Mouse (Mus musculus) lung, embryonic 16.5 days (tissue): Measurements from ENCODE around the gene Slc22a15. TPM values are rescaled to one million over a fixed set of nuclear protein-coding genes. Genes with fewer than 3 reads are reported as not detected.

Experiments used
- ATAC-seq: fragments of 200-750 bp; cut with Nextera tagmentation; 2 replicates; pipeline ENCODE4 v1.8.0; 2017; ENCODE audit warnings: low read depth, mild to moderate bottlenecking, moderate library complexity
- H3K27ac ChIP-seq: fragments of 300-500 bp; sonication (generic); 2 replicates; pipeline ENCODE4 v1.5.1; 2014; ENCODE audit warnings: mild to moderate bottlenecking, control low read depth, low read length
- H3K27me3 ChIP-seq: fragments of 300-500 bp; sonication (generic); 2 replicates; pipeline ENCODE4 v1.6.1; 2014; ENCODE audit warnings: low read depth, low read length, mixed read lengths; ENCODE audit not compliant: control insufficient read depth, insufficient read depth
- H3K36me3 ChIP-seq: fragments of 300-500 bp; sonication (generic); 2 replicates; pipeline ENCODE4 v1.6.1; 2014; ENCODE audit warnings: low read length; ENCODE audit not compliant: control insufficient read depth, insufficient read depth
- H3K4me1 ChIP-seq: fragments of 300-500 bp; sonication (generic); replicated peaks from 2 replicates; pipeline ENCODE4 v1.6.1; 2014; ENCODE audit warnings: low read length, mixed read lengths; ENCODE audit not compliant: control insufficient read depth, insufficient read depth
- H3K4me2 ChIP-seq: fragments of 300-500 bp; sonication (generic); 2 replicates; pipeline ENCODE4 v1.6.1; 2014; ENCODE audit warnings: low read depth, low read length, control low read depth
- H3K4me3 ChIP-seq: fragments of 300-500 bp; sonication (generic); 2 replicates; pipeline ENCODE4 v1.5.1; 2014; ENCODE audit warnings: mild to moderate bottlenecking, low read length, control low read depth
- H3K9ac ChIP-seq: fragments of 300-500 bp; sonication (generic); 2 replicates; pipeline ENCODE4 v1.6.1; 2014; ENCODE audit warnings: low read length, control low read depth
- H3K9me3 ChIP-seq: fragments of 300-500 bp; sonication (generic); 2 replicates; pipeline ENCODE4 v1.6.1; 2016; ENCODE audit warnings: low read length; ENCODE audit not compliant: control insufficient read depth
- WGBS: fragments of 180-500 bp; shearing (Covaris S2); extraction: QIAGEN DNeasy Blood & Tissue Kit; methylation state at CpG from one replicate; pipeline ENCODE4 v1.1.7; 2014; 5-methylcytosine and 5-hydroxymethylcytosine counted together
- polyA plus RNA-seq: library from polyadenylated mRNA; unstranded; fragments of >200 nt; fragmentation: Nextera tagmentation; extraction: Ambion mirVana; gene quantifications from 2 replicates; pipeline ENCODE4 v1.2.1, GENCODE M21; 2015

The Slc22a15 gene
- polyA plus RNA-seq, 1 experiment from 2014 or later: 3.7 TPM

DNA sequence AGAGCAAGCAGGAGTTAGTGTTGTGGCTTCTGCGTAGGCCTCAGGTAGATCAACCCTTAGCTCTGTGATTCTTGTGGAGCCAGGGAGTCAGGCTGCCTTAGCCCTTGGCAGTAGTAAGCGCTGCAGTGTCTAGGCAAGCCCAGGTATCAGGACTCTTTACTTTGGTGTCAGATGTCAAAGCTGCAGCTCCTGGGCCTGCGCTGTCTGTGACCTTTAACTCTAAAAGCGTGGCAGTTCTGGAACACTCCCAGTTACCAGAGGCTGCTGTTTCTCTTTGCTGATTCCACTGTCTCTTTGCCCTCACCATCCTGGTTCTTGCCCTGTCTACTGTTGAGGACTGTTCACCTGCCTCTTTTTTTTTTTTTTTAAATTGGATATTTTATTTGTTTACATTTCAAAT, 23.0 kb upstream of the Slc22a15 start:
- Histone ChIP-seq H3K9ac (no peak overlapping the region), H3K9me3 (no peaks in the 10 kb centered on the region), H3K27me3 (no peaks in the 10 kb centered on the region), H3K36me3 (no peaks in the 10 kb centered on the region), H3K4me2 (no peak overlapping the region), H3K4me3 (no peak overlapping the region), H3K27ac (no peak overlapping the region), H3K4me1 (no peaks in the 10 kb centered on the region)
- ATAC-seq: no peak
- WGBS: 55% methylated on average over 4 of the region's 4 CpGs

DNA sequence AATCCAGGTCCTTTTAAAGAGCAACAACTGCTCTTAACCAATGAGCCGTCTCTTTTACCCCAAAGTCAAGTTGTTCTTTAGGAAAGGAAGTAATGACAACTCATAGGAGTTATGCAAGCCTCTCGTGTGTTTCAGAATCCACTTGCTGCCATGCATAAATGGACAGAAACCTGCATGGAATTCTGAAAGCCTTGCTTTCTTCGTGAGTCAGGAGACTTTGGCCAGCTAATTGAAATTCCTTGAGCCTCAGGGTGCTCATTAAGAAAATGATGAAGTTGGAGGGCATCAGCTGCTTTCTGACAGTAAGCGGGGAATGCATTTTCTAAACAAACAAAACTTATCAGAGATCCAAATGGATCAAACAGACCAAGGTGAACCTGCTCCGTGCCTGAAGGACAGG, 21.0 kb upstream of the Slc22a15 start:
- WGBS: 62% methylated on average over 5 of the region's 5 CpGs
- Histone ChIP-seq H3K4me1 (no peaks in the 10 kb centered on the region), H3K4me3 (no peak overlapping the region), H3K27me3 (no peaks in the 10 kb centered on the region), H3K4me2 (no peak overlapping the region), H3K27ac (no peak overlapping the region), H3K9me3 (no peaks in the 10 kb centered on the region), H3K36me3 (no peaks in the 10 kb centered on the region), H3K9ac (no peak overlapping the region)
- ATAC-seq: no peak

DNA sequence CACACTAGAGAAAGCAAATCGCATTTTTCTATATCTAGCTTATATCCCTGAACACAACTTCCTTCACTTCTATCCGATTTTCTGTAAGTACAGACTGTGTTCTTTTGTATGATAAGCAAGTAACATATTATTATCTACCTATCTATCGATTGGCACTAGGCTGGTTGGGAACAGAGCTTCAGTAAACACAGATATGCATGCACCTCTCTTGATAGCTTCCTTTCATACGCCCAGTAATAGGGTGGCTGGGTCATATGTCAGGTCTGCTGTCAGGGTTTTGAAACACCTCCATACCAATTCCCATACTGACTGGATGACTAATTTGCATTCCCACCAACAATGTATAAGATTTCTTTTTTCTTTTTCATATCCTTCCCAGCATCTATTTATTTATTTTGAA, 16.2 kb upstream of the Slc22a15 start:
- no peak for ATAC-seq
- Histone ChIP-seq H3K4me2 (no peak overlapping the region), H3K27me3 (no peaks in the 10 kb centered on the region), H3K4me1 (no peaks in the 10 kb centered on the region; the same call in 1 of the 2 replicates), H3K36me3 (no peaks in the 10 kb centered on the region), H3K4me3 (no peak overlapping the region), H3K27ac (no peak overlapping the region; the same call in 1 of the 2 replicates), H3K9ac (no peak overlapping the region), H3K9me3 (no peaks in the 10 kb centered on the region)
- 51% methylated on average over 4 of the region's 4 CpGs for WGBS

DNA sequence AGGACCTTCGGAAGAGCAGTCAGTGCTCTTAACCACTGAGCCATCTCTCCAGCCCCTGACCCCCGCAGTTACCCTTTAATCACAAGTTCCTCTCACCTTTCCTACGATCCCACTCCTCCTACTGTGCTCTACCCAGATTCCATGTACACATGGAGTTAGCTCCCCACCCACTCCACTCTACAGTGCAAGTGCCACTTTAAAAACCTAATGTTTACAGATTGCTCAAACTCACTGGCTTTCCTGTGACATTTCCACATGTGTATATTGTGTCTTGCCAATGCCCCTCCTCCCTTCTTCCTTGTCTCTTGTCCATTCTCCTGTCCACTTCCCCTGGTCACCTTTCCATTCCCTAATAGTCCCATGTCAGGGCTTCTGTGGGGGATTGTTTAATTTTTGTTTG, 15.6 kb upstream of the Slc22a15 start:
- no peaks in the 10 kb centered on the region for H3K27me3 ChIP-seq
- no peak overlapping the region; the same call in 1 of the 2 replicates for H3K27ac ChIP-seq
- no peak overlapping the region for H3K4me3 ChIP-seq
- no peaks in the 10 kb centered on the region for H3K9me3 ChIP-seq
- no peak overlapping the region for H3K4me2 ChIP-seq
- ATAC-seq: peak; percentile 76
- H3K4me1 ChIP-seq: no peaks in the 10 kb centered on the region; the same call in 1 of the 2 replicates
- H3K9ac ChIP-seq: no peak overlapping the region
- H3K36me3 ChIP-seq: no peaks in the 10 kb centered on the region
- 46% methylated on average over 3 of the region's 3 CpGs for WGBS

DNA sequence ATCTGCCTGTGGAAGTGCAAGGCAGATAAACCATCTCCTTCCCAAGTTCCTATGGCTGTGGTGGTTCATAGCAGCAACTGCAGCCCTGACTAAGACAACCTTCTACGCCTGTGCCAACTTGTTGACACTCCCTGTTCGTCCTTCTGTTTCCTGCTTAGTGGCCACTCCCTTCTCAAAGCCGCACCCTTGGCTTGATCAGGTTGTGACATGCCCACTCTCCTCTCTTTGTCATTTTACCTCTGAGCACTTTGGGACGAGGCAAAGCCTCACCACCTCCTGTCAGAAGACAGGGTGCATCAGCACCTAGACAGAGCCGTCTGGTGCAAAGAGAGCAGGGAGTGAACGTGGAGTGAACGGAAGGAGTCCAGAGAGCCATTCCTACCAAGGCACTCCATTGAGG, 14.9 kb upstream of the Slc22a15 start:
- no peak overlapping the region for H3K4me3 ChIP-seq
- H3K36me3 ChIP-seq: no peaks in the 10 kb centered on the region
- no peak overlapping the region for H3K27ac ChIP-seq
- no peak overlapping the region for H3K9ac ChIP-seq
- no peak overlapping the region for H3K4me2 ChIP-seq
- ATAC-seq: no peak
- H3K9me3 ChIP-seq: no peaks in the 10 kb centered on the region
- 49% methylated on average over 7 of the region's 7 CpGs for WGBS
- H3K27me3 ChIP-seq: no peaks in the 10 kb centered on the region
- H3K4me1 ChIP-seq: no peaks in the 10 kb centered on the region; the same call in 1 of the 2 replicates

DNA sequence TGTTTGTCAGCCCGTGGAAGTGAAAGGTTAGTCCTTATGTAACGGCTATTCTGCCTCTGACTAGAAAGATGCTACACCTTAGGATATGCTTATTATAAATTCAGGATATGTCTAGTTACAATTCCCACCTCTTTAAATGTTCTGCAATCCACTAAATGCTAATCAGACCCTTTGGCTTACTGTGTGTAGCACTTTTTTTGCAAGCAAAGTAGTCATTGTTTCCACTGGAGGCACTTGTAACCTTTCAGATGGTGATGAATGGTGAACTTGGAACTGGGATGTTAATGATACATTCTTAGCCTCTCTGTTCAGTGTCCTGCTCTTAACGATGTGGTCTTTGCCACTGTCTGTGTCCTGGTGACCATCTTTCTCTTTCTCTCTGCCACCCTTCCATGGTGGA, 12.1 kb upstream of the Slc22a15 start:
- Histone ChIP-seq H3K4me2 (no peak overlapping the region), H3K4me1 (no peaks in the 10 kb centered on the region; the same call in 1 of the 2 replicates), H3K27ac (no peak overlapping the region), H3K9ac (no peak overlapping the region), H3K4me3 (no peak overlapping the region), H3K9me3 (no peaks in the 10 kb centered on the region), H3K36me3 (no peaks in the 10 kb centered on the region), H3K27me3 (no peaks in the 10 kb centered on the region)
- 72% methylated on average over 3 of the region's 3 CpGs for WGBS
- ATAC-seq: no peak

DNA sequence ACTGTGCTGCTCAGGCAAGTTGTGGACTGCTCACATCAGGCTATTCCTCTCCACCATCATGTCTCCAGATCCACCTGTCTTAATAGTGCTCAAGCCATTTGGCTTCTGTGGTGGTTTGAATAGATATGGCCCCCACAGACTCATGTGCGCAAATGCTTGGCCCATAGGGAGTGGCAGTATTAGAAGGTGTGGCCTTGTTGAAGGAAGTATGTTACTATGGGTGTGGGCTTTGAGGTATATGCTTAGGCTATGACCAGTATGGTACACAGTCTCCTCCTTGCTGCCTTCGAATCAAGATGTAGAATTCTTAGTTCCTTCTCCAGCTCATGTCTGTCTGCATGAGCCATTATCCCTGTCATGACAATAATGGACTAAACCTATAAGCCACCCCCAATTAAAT, 9.6 kb upstream of the Slc22a15 start:
- Histone ChIP-seq H3K4me2 (no peak overlapping the region), H3K9ac (no peak overlapping the region), H3K36me3 (no peaks in the 10 kb centered on the region), H3K9me3 (no peaks in the 10 kb centered on the region), H3K27me3 (no peaks in the 10 kb centered on the region), H3K4me1 (no peaks in the 10 kb centered on the region), H3K4me3 (no peak overlapping the region), H3K27ac (no peak overlapping the region)
- 89% methylated on average over 2 of the region's 2 CpGs for WGBS
- no peak for ATAC-seq

DNA sequence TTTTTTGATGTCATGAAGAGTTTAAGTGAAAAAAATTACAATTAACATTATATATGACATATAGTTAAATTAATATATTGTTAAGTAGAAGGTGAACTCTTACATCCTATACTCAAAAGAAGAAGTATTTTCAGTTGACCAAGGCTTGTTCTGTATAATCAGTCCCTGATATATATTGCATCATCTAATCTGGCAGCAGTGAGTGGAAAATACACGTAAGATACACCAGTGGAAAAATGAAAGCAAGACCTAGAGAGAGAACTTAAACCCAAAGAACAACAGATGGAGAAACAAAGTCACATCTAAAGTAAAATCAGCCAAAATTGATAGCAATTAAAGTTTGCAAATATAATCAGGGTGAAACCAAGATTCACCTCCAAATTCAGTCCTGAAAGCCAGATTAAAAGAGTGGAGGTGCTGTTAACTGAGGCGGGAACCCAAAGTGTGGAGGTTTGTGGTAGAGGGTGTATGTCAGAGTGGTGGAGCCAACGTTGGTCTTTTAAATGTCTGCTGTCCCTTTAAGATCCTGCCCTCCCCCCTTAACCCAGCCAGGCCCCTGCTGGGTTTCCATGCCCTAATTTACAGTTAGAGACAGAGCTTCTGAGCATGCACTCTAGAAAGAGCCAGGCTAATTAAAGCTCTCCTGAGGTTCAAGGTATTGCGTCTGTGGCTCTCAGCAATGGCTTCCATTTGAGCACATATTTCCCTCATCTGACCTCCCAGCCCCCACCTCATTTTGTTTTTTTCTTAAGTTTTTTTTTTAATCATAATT, 5.0 kb upstream of the Slc22a15 start:
- Histone ChIP-seq H3K4me3 (no peak overlapping the region), H3K27ac (no peak overlapping the region), H3K9me3 (no peaks in the 10 kb centered on the region), H3K36me3 (no peaks in the 10 kb centered on the region), H3K27me3 (no peaks in the 10 kb centered on the region), H3K4me2 (no peak overlapping the region), H3K4me1 (peaks cover 14% of the 10 kb centered on the region), H3K9ac (no peak overlapping the region)
- WGBS: 57% methylated on average over 4 of the region's 4 CpGs
- no peak for ATAC-seq

DNA sequence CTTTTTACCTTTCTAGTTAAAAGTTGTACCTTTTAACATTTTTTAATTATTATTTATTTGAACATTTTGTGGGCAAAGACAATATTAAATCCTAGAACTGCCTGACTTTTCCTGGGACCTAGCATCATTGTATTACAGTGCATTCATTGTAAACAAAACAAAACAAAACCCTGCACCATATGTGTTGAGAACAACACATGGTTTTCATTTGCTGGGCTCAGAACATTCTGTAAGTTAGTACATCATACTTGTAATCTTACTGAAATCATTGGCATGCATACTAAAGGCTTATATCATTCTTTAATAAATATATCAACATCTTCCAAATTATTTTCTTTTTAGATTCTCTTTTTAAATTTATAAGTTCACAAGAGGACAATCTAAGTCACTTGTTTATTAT, 2.4 kb upstream of the Slc22a15 start:
- no peaks in the 10 kb centered on the region for H3K27me3 ChIP-seq
- H3K9me3 ChIP-seq: no peaks in the 10 kb centered on the region
- ATAC-seq: no peak
- H3K4me2 ChIP-seq: no peak overlapping the region
- no peak overlapping the region for H3K4me3 ChIP-seq
- no peaks in the 10 kb centered on the region for H3K36me3 ChIP-seq
- peaks cover 24% of the 10 kb centered on the region for H3K4me1 ChIP-seq
- H3K27ac ChIP-seq: no peak overlapping the region
- no peak overlapping the region for H3K9ac ChIP-seq
